Mouse (Mus musculus) cortical plate, adult 2 months (tissue): ENCODE data around the gene Camta1.

ENCODE experiments used
- CTCF ChIP-seq: fragments of 200-500 bp; IDR thresholded peaks from 2 replicates; pipeline ENCODE4 v1.5.1; 2011; ENCODE audit warnings: mild to moderate bottlenecking, control low read depth, low read length; ENCODE audit not compliant: insufficient read depth; ENCODE audit errors: extremely low read depth
- POLR2A ChIP-seq: fragments of 200-500 bp; IDR thresholded peaks from 2 replicates; pipeline ENCODE4 v1.6.1; 2011; ENCODE audit warnings: mild to moderate bottlenecking, low read length, control low read depth; ENCODE audit not compliant: insufficient read depth; ENCODE audit errors: extremely low read depth

GRCm38 (mm10) chr4:151344811-151345210 lies 516.9 kb downstream of the Camta1 start:
- TF ChIP-seq CTCF (no peak), POLR2A (no peak)
